Mouse (Mus musculus): ENCODE results near the gene Slc35f6. TPM values are rescaled to one million over a fixed set of nuclear protein-coding genes. Genes with fewer than 3 reads are reported as not detected.

Slc35f6 gene
- total RNA-seq, 2 experiments from 2014 or later, result 40.0 to 47.2 TPM

GRCm38 (mm10) chr5:30621211-30621790, 26.4 kb upstream of the Slc35f6 start:
- peak; percentile 13 for DNase-seq

- peak; percentile 46 for DNase-seq
These were observed 25.9 kb upstream of the Slc35f6 start for GRCm38 (mm10) chr5:30621844-30622176.

DNA sequence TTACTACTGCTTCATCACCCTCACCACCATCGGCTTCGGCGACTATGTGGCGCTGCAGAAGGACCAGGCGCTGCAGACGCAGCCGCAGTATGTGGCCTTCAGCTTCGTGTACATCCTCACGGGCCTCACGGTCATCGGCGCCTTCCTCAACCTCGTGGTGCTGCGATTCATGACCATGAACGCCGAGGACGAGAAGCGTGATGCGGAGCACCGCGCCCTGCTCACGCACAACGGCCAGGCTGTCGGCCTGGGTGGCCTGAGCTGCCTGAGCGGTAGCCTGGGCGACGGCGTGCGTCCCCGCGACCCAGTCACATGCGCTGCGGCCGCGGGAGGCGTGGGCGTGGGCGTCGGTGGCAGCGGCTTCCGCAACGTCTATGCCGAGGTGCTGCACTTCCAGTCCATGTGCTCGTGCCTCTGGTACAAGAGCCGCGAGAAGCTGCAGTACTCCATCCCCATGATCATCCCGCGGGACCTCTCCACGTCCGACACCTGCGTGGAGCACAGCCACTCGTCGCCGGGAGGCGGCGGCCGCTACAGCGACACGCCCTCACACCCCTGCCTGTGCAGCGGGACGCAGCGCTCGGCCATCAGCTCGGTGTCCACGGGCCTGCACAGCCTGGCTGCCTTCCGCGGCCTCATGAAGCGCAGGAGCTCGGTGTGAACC, 25.4 kb upstream of the Slc35f6 start:
- DNase-seq, result peak; percentile 56 to 57

DNA sequence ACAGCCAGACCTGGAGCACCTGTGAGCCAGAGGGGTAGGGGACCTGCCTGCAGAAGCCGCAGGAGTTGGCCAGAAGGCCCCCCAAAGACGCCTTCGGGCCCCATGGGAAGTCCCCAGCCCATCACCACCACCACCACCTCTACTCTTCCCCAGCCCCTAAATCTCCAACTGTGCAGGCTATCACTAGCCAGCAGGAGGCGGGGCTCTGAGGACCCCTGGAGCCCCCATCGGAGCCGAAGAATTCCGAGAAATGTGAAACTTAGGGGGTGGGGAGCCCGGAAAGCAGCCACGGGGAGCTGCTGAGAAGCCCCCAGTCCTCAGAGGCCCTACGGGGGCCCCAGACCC, 24.9 kb upstream of the Slc35f6 start:
- DNase-seq, result no peak

GRCm38 (mm10) chr5:30623380-30623779, 24.4 kb upstream of the Slc35f6 start:
- no peak for DNase-seq

DNA sequence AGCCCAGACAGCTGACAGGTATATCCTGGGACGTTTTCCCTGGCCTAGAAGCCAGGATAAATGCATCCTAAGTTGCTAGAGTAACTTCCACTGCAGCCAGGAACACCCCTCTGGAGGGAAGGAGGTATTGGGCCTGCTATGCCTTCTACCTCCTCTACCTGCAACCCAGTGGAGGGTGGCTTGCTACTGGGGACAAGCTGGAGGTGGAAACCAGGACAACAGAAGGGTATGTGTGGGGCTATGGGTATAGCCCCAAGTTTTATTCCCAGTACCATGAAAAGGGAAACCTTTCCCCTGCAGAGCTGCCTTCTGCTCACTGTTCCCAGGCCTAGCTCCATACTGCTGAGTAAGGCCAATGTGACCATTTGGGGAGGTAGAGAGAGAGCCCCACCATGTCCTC, 23.4 kb upstream of the Slc35f6 start:
- DNase-seq, result peak in 1 of 2 experiments; percentile 11

- DNase-seq, result peak in 1 of 2 experiments; percentile 36
These were observed 22.8 kb upstream of the Slc35f6 start for GRCm38 (mm10) chr5:30624908-30625307.

DNA sequence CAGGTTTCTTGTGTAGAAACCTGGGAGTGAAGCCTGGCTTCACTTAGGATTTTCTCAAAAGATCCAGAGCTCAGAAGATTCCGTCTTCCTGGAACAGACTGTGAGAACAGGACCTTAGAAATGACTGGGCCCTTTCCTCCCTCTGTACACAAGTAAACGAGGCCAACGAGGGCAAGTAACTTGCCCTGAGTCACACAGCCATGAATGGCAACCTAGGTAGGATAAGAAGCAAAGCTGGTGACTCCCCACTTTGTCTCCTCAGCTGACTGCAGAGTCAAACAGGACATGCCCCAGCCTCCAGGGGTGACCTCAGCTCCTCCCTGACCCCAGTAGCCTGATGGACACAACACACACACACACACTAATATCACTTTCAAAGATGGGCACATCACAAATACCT, 22.4 kb upstream of the Slc35f6 start:
- peak in 1 of 2 experiments; percentile 24 for DNase-seq

GRCm38 (mm10) chr5:30626331-30627105, 21.2 kb upstream of the Slc35f6 start:
- DNase-seq, result peak; percentile 69 to 73

GRCm38 (mm10) chr5:30628511-30628910, 19.2 kb upstream of the Slc35f6 start:
- peak; percentile 32 to 34 for DNase-seq

DNA sequence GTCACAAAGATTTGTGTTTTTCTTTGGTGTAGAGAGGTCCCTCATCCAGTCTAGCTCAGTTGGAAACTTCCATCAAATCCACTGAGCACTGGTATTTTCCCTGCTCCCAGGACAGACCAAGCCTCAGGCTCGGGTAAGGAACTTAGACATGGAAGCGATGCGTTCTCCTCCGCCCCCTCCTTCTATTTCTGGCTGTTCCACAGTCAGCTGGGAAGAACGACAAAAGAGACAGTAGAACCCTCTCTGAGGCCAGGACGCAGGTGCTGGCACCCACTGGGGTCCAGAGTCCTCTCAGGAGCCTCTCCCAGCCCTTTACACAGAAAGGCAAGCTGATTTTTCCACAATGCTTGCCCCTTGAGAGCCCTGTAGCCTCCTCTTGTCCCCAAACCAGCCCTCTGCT, 17.3 kb upstream of the Slc35f6 start:
- DNase-seq, result peak in 1 of 2 experiments; percentile 21

- DNase-seq, result peak in 1 of 2 experiments; percentile 19
These were observed 15.6 kb upstream of the Slc35f6 start for GRCm38 (mm10) chr5:30632134-30632533.

GRCm38 (mm10) chr5:30636994-30637393, 10.7 kb upstream of the Slc35f6 start:
- peak; percentile 24 to 55 for DNase-seq

GRCm38 (mm10) chr5:30638041-30638440, 9.7 kb upstream of the Slc35f6 start:
- peak; percentile 90 for DNase-seq

DNA sequence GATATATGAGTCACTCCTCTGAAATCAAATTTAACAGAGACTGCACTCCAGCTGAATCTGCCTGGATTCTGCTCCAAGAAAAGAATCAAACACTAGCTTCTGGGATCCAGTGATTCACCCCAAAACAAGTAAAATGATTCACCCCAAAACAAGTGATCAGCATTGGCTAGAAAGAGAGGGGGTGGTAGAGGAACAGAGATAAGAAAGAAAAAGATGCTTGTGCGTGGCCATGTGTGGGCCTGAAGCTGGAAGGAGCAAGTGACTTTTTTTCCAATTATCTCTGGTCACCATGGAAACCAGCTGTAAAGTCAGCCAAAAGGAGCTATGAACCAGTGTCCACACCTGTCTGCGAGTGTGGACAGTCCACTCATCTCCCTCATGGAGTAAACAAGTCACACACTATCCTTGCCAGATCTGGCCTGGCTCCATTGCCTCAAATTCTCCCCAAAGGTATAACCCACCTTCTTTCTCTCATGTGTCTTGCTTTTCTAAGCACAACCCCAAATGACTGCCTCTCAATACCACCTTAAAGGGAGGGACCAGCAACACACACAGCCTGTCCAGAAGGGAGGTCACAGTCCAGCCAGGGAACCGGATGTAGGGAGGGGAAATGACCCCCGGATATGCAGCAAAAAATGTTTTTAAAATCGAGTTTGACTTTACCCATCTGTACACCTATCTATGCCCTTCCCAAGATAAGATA, 4.1 kb upstream of the Slc35f6 start:
- DNase-seq, result no peak

DNA sequence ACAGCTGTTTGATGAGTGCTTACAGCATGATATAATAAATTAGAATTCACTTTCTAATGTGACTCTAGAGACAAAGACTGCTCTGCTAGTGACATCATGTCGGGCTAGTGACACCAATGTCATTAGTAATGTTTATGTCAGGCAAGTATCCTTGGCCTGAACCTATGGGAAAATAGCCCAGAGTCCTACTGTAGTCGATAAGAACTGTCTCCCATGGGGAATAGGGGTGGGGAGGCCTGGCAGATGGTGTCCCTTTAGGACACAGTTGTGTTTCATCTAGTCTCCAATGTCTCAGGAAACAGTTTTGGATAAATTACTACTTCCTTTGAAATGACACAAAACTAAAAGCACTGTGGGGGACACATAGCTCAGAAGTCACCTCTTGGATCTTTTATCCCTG, 1.7 kb upstream of the Slc35f6 start:
- DNase-seq, result no peak

- DNase-seq, result no peak
These were observed 337 bp upstream of the Slc35f6 start for GRCm38 (mm10) chr5:30647396-30647795.

DNA sequence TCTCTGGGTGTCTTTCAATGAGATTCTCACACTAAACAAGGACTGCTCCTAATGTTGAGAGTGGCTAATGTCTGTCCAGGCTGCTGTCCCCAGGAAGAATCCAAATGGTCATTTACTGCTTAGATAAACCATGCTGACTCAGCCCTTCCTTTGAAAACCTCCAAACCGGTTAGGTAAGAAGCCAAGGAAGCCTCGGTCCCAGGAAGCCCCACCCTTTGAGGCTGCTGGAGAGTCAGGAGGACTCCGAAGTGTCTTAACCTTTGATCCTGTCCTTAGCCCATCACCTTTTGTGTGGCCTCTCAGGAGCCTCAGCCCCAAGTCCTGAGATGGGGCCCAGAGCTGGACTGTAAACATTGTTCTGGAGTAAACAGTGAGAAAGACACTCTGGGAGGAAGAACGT, 1.8 kb downstream of the Slc35f6 start:
- no peak for DNase-seq

GRCm38 (mm10) chr5:30650756-30651155, 3.0 kb downstream of the Slc35f6 start:
- peak; percentile 68 for DNase-seq

DNA sequence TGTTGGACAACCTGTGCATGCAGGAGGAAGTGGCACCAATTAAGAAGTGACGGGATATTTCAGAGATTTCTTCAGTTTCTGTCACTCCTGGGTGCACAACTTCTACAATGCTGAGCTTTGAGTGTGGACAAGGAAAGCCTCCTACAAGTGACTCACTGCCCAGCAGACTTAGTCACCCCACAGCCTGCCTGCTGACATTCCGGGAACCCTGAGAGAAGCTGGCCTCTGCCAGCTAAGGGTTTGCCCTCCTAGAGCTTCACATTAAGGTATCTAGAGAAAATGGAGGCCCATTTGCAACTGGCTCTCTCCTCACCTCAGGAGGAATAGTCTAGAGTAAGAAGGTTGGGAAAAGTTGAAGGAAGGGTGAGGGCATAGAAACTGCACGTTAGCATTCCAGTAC, 3.8 kb downstream of the Slc35f6 start:
- peak; percentile 62 to 74 for DNase-seq

DNA sequence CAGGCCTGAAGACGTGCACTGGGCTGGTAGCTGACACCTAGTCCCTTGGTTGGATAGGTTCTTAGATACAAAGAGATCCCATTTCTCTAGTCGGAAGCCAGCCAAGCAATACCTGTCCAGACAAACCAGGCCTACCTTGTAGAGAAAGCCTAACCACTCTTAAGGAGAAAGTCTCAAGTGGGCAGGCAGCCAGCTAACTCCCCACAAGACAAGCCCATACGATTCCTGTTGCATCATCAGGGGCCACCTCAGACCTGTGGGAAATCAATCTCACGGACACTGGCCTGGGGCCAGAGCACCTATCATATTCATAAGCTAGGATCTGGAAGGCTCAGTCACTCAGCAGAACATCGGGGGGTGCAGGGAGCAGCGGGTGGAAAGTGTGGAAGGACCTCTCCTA, 5.5 kb downstream of the Slc35f6 start:
- no peak for DNase-seq

DNA sequence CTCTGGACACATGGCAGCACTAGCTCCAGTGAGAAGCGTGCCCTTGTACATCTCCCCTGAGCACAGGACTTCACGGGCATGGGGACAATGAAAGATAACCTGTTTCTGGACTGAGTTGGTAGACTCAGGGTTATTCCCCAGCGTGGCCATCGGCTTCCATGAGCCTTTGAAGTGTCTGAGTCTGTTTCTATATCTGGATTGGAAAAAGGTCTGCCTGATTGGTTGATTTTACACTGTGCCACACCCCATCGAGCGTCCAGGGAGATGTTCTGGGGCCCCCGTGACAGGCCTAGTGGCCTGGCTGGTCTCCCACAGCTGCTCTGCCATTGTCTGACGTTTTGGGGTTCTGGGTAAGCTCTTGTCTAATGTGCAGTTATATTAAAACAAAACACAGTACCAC, 7.3 kb downstream of the Slc35f6 start:
- no peak for DNase-seq
